Mouse (Mus musculus) hindbrain, embryonic 12.5 days (tissue): ENCODE results near the gene Cd200. TPM values are rescaled to one million over a fixed set of nuclear protein-coding genes. Genes with fewer than 3 reads are reported as not detected.
A peak's percentile ranks its signal among the peaks of the same experiment; 100 is the strongest.
"Not testable (repeated sequence)": the region's sequence is repeated elsewhere in the genome, so short reads cannot be mapped to it uniquely, and the experiment has no call there.

Experiments
- ATAC-seq: fragments of 200-750 bp; cut with Nextera tagmentation; 2 replicates; pipeline ENCODE4 v1.8.0; 2017; ENCODE audit warnings: moderate TSS enrichment; ENCODE audit not compliant: low FRiP score
- H3K27ac ChIP-seq: fragments of 300-500 bp; sonication (generic); 2 replicates; pipeline ENCODE4 v1.5.1; 2016; ENCODE audit warnings: mild to moderate bottlenecking
- H3K27me3 ChIP-seq: fragments of 300-500 bp; sonication (generic); 2 replicates; pipeline ENCODE4 v1.6.1; 2016; ENCODE audit warnings: mild to moderate bottlenecking
- H3K36me3 ChIP-seq: fragments of 300-500 bp; sonication (generic); 2 replicates; pipeline ENCODE4 v1.6.1; 2016; ENCODE audit warnings: mild to moderate bottlenecking
- H3K4me1 ChIP-seq: fragments of 300-500 bp; sonication (generic); 2 replicates; pipeline ENCODE4 v1.6.1; 2016
- H3K4me2 ChIP-seq: fragments of 300-500 bp; sonication (generic); replicated peaks from 2 replicates; pipeline ENCODE4 v1.6.1; 2016; ENCODE audit warnings: mild to moderate bottlenecking
- H3K4me3 ChIP-seq: fragments of 300-500 bp; sonication (generic); 2 replicates; pipeline ENCODE4 v1.5.1; 2016; ENCODE audit warnings: mild to moderate bottlenecking
- H3K9ac ChIP-seq: fragments of 300-500 bp; sonication (generic); 2 replicates; pipeline ENCODE4 v1.6.1; 2016; ENCODE audit warnings: mild to moderate bottlenecking, moderate library complexity
- H3K9me3 ChIP-seq: fragments of 300-500 bp; sonication (generic); replicated peaks from 2 replicates; pipeline ENCODE4 v1.6.1; 2016; ENCODE audit warnings: mild to moderate bottlenecking
- WGBS: fragments of 180-500 bp; shearing (Covaris S2); methylation state at CpG from one replicate; pipeline ENCODE4 v1.1.7; 2016; 5-methylcytosine and 5-hydroxymethylcytosine counted together
- polyA plus RNA-seq: library from polyadenylated mRNA; unstranded; fragments of >200 nt; fragmentation: Nextera tagmentation; extraction: Ambion mirVana; gene quantifications from 2 replicates; pipeline ENCODE4 v1.2.1, GENCODE M21; 2016

Cd200 gene
- polyA plus RNA-seq, 1 experiment from 2014 or later, result 94.5 TPM

GRCm38 (mm10) chr16:45376294-45376693, 32.6 kb downstream of the Cd200 start:
- H3K4me2 ChIP-seq, result no peak overlapping the region
- H3K9ac ChIP-seq, result no peak overlapping the region
- 81% methylated on average over 4 of the region's 4 CpGs for WGBS
- H3K27ac ChIP-seq, result no peak overlapping the region
- H3K27me3 ChIP-seq, result no peaks in the 10 kb centered on the region
- no peaks in the 10 kb centered on the region for H3K36me3 ChIP-seq
- H3K4me3 ChIP-seq, result no peak overlapping the region
- no peaks in the 10 kb centered on the region for H3K9me3 ChIP-seq
- no peaks in the 10 kb centered on the region for H3K4me1 ChIP-seq
- no peak for ATAC-seq

GRCm38 (mm10) chr16:45375506-45376225, 33.2 kb downstream of the Cd200 start:
- Histone ChIP-seq H3K4me3 (no peak overlapping the region), H3K9me3 (no peaks in the 10 kb centered on the region), H3K4me1 (no peaks in the 10 kb centered on the region), H3K27ac (no peak overlapping the region), H3K27me3 (no peaks in the 10 kb centered on the region), H3K9ac (no peak overlapping the region), H3K36me3 (no peaks in the 10 kb centered on the region), H3K4me2 (no peak overlapping the region)
- ATAC-seq, result no peak
- 81% methylated on average over 2 of the region's 2 CpGs for WGBS

GRCm38 (mm10) chr16:45374074-45374473, 34.8 kb downstream of the Cd200 start:
- WGBS, result 85% methylated on average over 2 of the region's 2 CpGs
- no peaks in the 10 kb centered on the region for H3K9me3 ChIP-seq
- no peak overlapping the region for H3K27ac ChIP-seq
- no peak for ATAC-seq
- no peaks in the 10 kb centered on the region for H3K36me3 ChIP-seq
- H3K4me3 ChIP-seq, result no peak overlapping the region
- H3K4me1 ChIP-seq, result no peaks in the 10 kb centered on the region
- no peaks in the 10 kb centered on the region for H3K27me3 ChIP-seq
- H3K4me2 ChIP-seq, result no peak overlapping the region
- H3K9ac ChIP-seq, result no peak overlapping the region

GRCm38 (mm10) chr16:45371076-45371475, 37.8 kb downstream of the Cd200 start:
- Histone ChIP-seq H3K4me1 (no peaks in the 10 kb centered on the region), H3K4me2 (no peak overlapping the region), H3K9me3 (no peaks in the 10 kb centered on the region), H3K4me3 (no peak overlapping the region), H3K27ac (no peak overlapping the region), H3K27me3 (no peaks in the 10 kb centered on the region), H3K9ac (no peak overlapping the region), H3K36me3 (no peaks in the 10 kb centered on the region)
- no peak for ATAC-seq
- 78% methylated on average over 1 of the region's 1 CpGs for WGBS

- no peak overlapping the region for H3K9ac ChIP-seq
- no peaks in the 10 kb centered on the region for H3K27me3 ChIP-seq
- no peak overlapping the region for H3K4me3 ChIP-seq
- no peak overlapping the region for H3K4me2 ChIP-seq
- no peaks in the 10 kb centered on the region for H3K9me3 ChIP-seq
- WGBS, result 79% methylated on average over 4 of the region's 4 CpGs
- no peak for ATAC-seq
- H3K36me3 ChIP-seq, result no peaks in the 10 kb centered on the region
- no peak overlapping the region for H3K27ac ChIP-seq
- H3K4me1 ChIP-seq, result no peaks in the 10 kb centered on the region
These were observed 39.4 kb downstream of the Cd200 start for GRCm38 (mm10) chr16:45369285-45369965.

GRCm38 (mm10) chr16:45366111-45366510, 42.7 kb downstream of the Cd200 start:
- 88% methylated on average over 7 of the region's 7 CpGs for WGBS
- Histone ChIP-seq H3K27me3 (no peaks in the 10 kb centered on the region), H3K27ac (no peak overlapping the region), H3K9ac (no peak overlapping the region), H3K4me1 (no peaks in the 10 kb centered on the region), H3K9me3 (no peaks in the 10 kb centered on the region), H3K36me3 (no peaks in the 10 kb centered on the region), H3K4me3 (no peak overlapping the region), H3K4me2 (no peak overlapping the region)
- no peak for ATAC-seq

GRCm38 (mm10) chr16:45365353-45365752, 43.5 kb downstream of the Cd200 start:
- Histone ChIP-seq H3K9ac (no peak overlapping the region), H3K4me3 (no peak overlapping the region), H3K27me3 (no peaks in the 10 kb centered on the region), H3K4me2 (no peak overlapping the region), H3K36me3 (no peaks in the 10 kb centered on the region), H3K9me3 (no peaks in the 10 kb centered on the region), H3K27ac (no peak overlapping the region), H3K4me1 (no peaks in the 10 kb centered on the region)
- 85% methylated on average over 9 of the region's 9 CpGs for WGBS
- no peak for ATAC-seq

- Histone ChIP-seq H3K4me2 (no peak overlapping the region), H3K4me1 (no peaks in the 10 kb centered on the region), H3K36me3 (no peaks in the 10 kb centered on the region), H3K4me3 (no peak overlapping the region), H3K27ac (no peak overlapping the region), H3K9me3 (no peaks in the 10 kb centered on the region), H3K27me3 (no peaks in the 10 kb centered on the region), H3K9ac (no peak overlapping the region)
- no peak for ATAC-seq
- 94% methylated on average over 1 of the region's 1 CpGs for WGBS
These were observed 44.2 kb downstream of the Cd200 start for GRCm38 (mm10) chr16:45364627-45365026.

GRCm38 (mm10) chr16:45363480-45364045, 45.3 kb downstream of the Cd200 start:
- 85% methylated on average over 4 of the region's 4 CpGs for WGBS

GRCm38 (mm10) chr16:45361450-45361849, 47.4 kb downstream of the Cd200 start:
- no peaks in the 10 kb centered on the region for H3K9me3 ChIP-seq
- no peaks in the 10 kb centered on the region for H3K27me3 ChIP-seq
- ATAC-seq, result no peak

More at GRCm38 (mm10) chr16:45363480-45364045, 45.3 kb downstream of the Cd200 start:
- ATAC-seq, result no peak
- no peak overlapping the region for H3K4me3 ChIP-seq
- H3K9me3 ChIP-seq, result no peaks in the 10 kb centered on the region
- H3K4me2 ChIP-seq, result no peak overlapping the region
- H3K27ac ChIP-seq, result no peak overlapping the region
- H3K36me3 ChIP-seq, result no peaks in the 10 kb centered on the region
- H3K9ac ChIP-seq, result no peak overlapping the region
- no peaks in the 10 kb centered on the region for H3K4me1 ChIP-seq
- H3K27me3 ChIP-seq, result no peaks in the 10 kb centered on the region

GRCm38 (mm10) chr16:45358441-45358840, 50.4 kb downstream of the Cd200 start:
- not testable (repeated sequence) for H3K36me3 ChIP-seq, H3K27me3 ChIP-seq, ATAC-seq, H3K4me2 ChIP-seq, H3K9ac ChIP-seq, H3K27ac ChIP-seq, H3K4me1 ChIP-seq, H3K9me3 ChIP-seq, H3K4me3 ChIP-seq
- WGBS, result 90% methylated on average over 5 of the region's 5 CpGs

More at GRCm38 (mm10) chr16:45361450-45361849, 47.4 kb downstream of the Cd200 start:
- no peaks in the 10 kb centered on the region for H3K4me1 ChIP-seq
- H3K36me3 ChIP-seq, result no peaks in the 10 kb centered on the region
- no peak overlapping the region for H3K4me2 ChIP-seq
- H3K9ac ChIP-seq, result no peak overlapping the region
- no peak overlapping the region for H3K4me3 ChIP-seq
- H3K27ac ChIP-seq, result no peak overlapping the region

GRCm38 (mm10) chr16:45357134-45357533, 51.7 kb downstream of the Cd200 start:
- Histone ChIP-seq H3K27ac (no peak overlapping the region), H3K9me3 (no peaks in the 10 kb centered on the region), H3K4me1 (no peaks in the 10 kb centered on the region), H3K4me2 (no peak overlapping the region), H3K9ac (no peak overlapping the region), H3K4me3 (no peak overlapping the region), H3K27me3 (no peaks in the 10 kb centered on the region), H3K36me3 (no peaks in the 10 kb centered on the region)
- no peak for ATAC-seq
- 84% methylated on average over 1 of the region's 1 CpGs for WGBS

- H3K4me2 ChIP-seq, result no peak overlapping the region
- H3K9ac ChIP-seq, result no peak overlapping the region
- no peaks in the 10 kb centered on the region for H3K36me3 ChIP-seq
- H3K4me3 ChIP-seq, result no peak overlapping the region
- peak; percentile 92 for ATAC-seq
- no peaks in the 10 kb centered on the region for H3K9me3 ChIP-seq
- H3K4me1 ChIP-seq, result no peaks in the 10 kb centered on the region
- no peaks in the 10 kb centered on the region for H3K27me3 ChIP-seq
- H3K27ac ChIP-seq, result no peak overlapping the region
These were observed 56.0 kb downstream of the Cd200 start for GRCm38 (mm10) chr16:45352875-45353274.
